Mouse (Mus musculus) embryonic fibroblast, embryonic 13.5 days (primary cell): Measurements from ENCODE around the gene Slc6a18. TPM values are rescaled to one million over a fixed set of nuclear protein-coding genes. Genes with fewer than 3 reads are reported as not detected.

Source experiments
- H3K27ac ChIP-seq: 2 replicates; pipeline ENCODE4 v1.5.1; 2012; ENCODE audit warnings: low read length, control low read depth, inconsistent platforms; ENCODE audit not compliant: insufficient read depth
- H3K4me1 ChIP-seq: 2 replicates; pipeline ENCODE4 v1.6.1; 2011; ENCODE audit warnings: low read length; ENCODE audit not compliant: control insufficient read depth, insufficient read depth
- H3K4me3 ChIP-seq: 2 replicates; pipeline ENCODE4 v1.5.1; 2011; ENCODE audit warnings: mild to moderate bottlenecking, control low read depth, low read length; ENCODE audit not compliant: insufficient read depth
- CTCF ChIP-seq: IDR thresholded peaks from 2 replicates; pipeline ENCODE4 v1.5.1; 2011; ENCODE audit warnings: mild to moderate bottlenecking, control low read depth, low read length, moderate library complexity, borderline replicate concordance; ENCODE audit not compliant: insufficient read depth
- POLR2A ChIP-seq: IDR thresholded peaks from 2 replicates; pipeline ENCODE4 v1.6.1; 2011; ENCODE audit warnings: low read depth, mild to moderate bottlenecking, control low read depth, low read length, moderate library complexity
- polyA plus RNA-seq: library from polyadenylated mRNA; stranded (reverse); fragments of >200 nt; gene quantifications from 2 replicates; pipeline ENCODE4 v1.2.4, GENCODE M21; 2011; ENCODE audit warnings: low read depth; ENCODE audit not compliant: missing spikeins, insufficient read length

The Slc6a18 gene
- polyA plus RNA-seq, 1 experiment: not detected

GRCm38 (mm10) chr13:73618406-73618805 is 59.4 kb downstream of the Slc6a18 start:
- no peak overlapping the region for H3K27ac ChIP-seq
- no peak overlapping the region for H3K4me3 ChIP-seq
- H3K4me1 ChIP-seq: no peaks in the 10 kb centered on the region
- TF ChIP-seq POLR2A (no peak), CTCF (no peak)

Other genes starting within 250 kb of the Slc6a18 start
- gene Lpcat1, start 210.8 kb downstream of the Slc6a18 start, polyA plus RNA-seq: 20.1 and 21.5 TPM in 2 replicates
- gene Slc6a3, start 141.3 kb downstream of the Slc6a18 start, polyA plus RNA-seq: not detected in 2 replicates
- gene Clptm1l, start 74.0 kb downstream of the Slc6a18 start, polyA plus RNA-seq: 140 and 159 TPM in 2 replicates
- gene Tert, start 51.1 kb downstream of the Slc6a18 start, polyA plus RNA-seq: 6.5 and 6.6 TPM in 2 replicates
- gene Slc6a19, start 26.8 kb upstream of the Slc6a18 start, polyA plus RNA-seq: not detected in 2 replicates
- gene Slc12a7, start 55.1 kb upstream of the Slc6a18 start, polyA plus RNA-seq: 26.0 and 31.9 TPM in 2 replicates
- 7.8 and 10.9 TPM in 2 replicates for gene Nkd2, start 169.6 kb upstream of the Slc6a18 start, polyA plus RNA-seq